Mouse (Mus musculus): ENCODE data around the gene Helz. TPM values are rescaled to one million over a fixed set of nuclear protein-coding genes. Genes with fewer than 3 reads are reported as not detected.
"Not testable (repeated sequence)": the region's sequence is repeated elsewhere in the genome, so short reads cannot be mapped to it uniquely, and the experiment has no call there.

Helz gene
- polyA plus RNA-seq, 1 experiment from 2014 or later = 22.9 TPM

GRCm38 (mm10) chr11:107568466-107568995, 20.8 kb downstream of the Helz start:
- H3K4me3 ChIP-seq (replicated peaks) = no peak overlapping the region
- H3K36me3 ChIP-seq = peaks cover 55% of the 10 kb centered on the region
- H3K27me3 ChIP-seq = no peaks in the 10 kb centered on the region
- H3K4me2 ChIP-seq = no peak overlapping the region
- H3K4me1 ChIP-seq = peaks cover 19% of the 10 kb centered on the region
- H3K9ac ChIP-seq = no peak overlapping the region
- H3K27ac ChIP-seq = no peak overlapping the region
- whole genome bisulfite sequencing = 97% methylated on average over 6 of the region's 6 CpGs
- no peak for ATAC-seq (replicated peaks; ENCODE audit: low FRiP score)
- no peaks in the 10 kb centered on the region for H3K9me3 ChIP-seq (replicated peaks)

GRCm38 (mm10) chr11:107570891-107571290, 23.2 kb downstream of the Helz start:
- Histone ChIP-seq H3K36me3 (peaks cover 63% of the 10 kb centered on the region), H3K4me1 (peaks cover 40% of the 10 kb centered on the region)
- ATAC-seq (replicated peaks; ENCODE audit: low FRiP score); H3K4me2 ChIP-seq; H3K27me3 ChIP-seq; H3K9me3 ChIP-seq (replicated peaks); H3K4me3 ChIP-seq (replicated peaks); H3K9ac ChIP-seq; H3K27ac ChIP-seq: not testable (repeated sequence)
- WGBS = 68% methylated on average over 8 of the region's 8 CpGs

GRCm38 (mm10) chr11:107571318-107571717, 23.6 kb downstream of the Helz start:
- 96% methylated on average over 2 of the region's 2 CpGs for WGBS
- Histone ChIP-seq H3K9ac (no peak overlapping the region), H3K4me1 (peaks cover 44% of the 10 kb centered on the region), H3K9me3 (replicated peaks) (no peaks in the 10 kb centered on the region), H3K4me3 (replicated peaks) (no peak overlapping the region), H3K27me3 (no peaks in the 10 kb centered on the region), H3K4me2 (no peak overlapping the region), H3K27ac (no peak overlapping the region), H3K36me3 (peaks cover 63% of the 10 kb centered on the region)
- no peak for ATAC-seq (replicated peaks; ENCODE audit: low FRiP score)

GRCm38 (mm10) chr11:107572551-107572950, 24.8 kb downstream of the Helz start:
- peaks cover 62% of the 10 kb centered on the region for H3K36me3 ChIP-seq
- 84% methylated on average over 3 of the region's 3 CpGs for WGBS
- no peak overlapping the region for H3K9ac ChIP-seq
- ATAC-seq (replicated peaks; ENCODE audit: low FRiP score) = no peak
- no peak overlapping the region for H3K4me2 ChIP-seq
- no peak overlapping the region for H3K4me3 ChIP-seq (replicated peaks)
- no peaks in the 10 kb centered on the region for H3K9me3 ChIP-seq (replicated peaks)
- peak overlapping the region; percentile 89 for H3K27ac ChIP-seq
- H3K4me1 ChIP-seq = peaks cover 57% of the 10 kb centered on the region
- no peaks in the 10 kb centered on the region for H3K27me3 ChIP-seq

GRCm38 (mm10) chr11:107573061-107573692, 25.4 kb downstream of the Helz start:
- no peak overlapping the region for H3K4me3 ChIP-seq (replicated peaks)
- no peaks in the 10 kb centered on the region for H3K27me3 ChIP-seq
- ATAC-seq (replicated peaks; ENCODE audit: low FRiP score) = peak; percentile 68
- H3K27ac ChIP-seq = peak overlapping the region; percentile 89
- no peaks in the 10 kb centered on the region for H3K9me3 ChIP-seq (replicated peaks)
- H3K9ac ChIP-seq = 0 out of 2 replicates have a peak overlapping the region, but pooled peaks have one; percentile 4
- 0 out of 2 replicates have a peak overlapping the region, but pooled peaks have one; percentile 12 for H3K4me2 ChIP-seq
- peaks cover 58% of the 10 kb centered on the region for H3K4me1 ChIP-seq
- H3K36me3 ChIP-seq = peaks cover 57% of the 10 kb centered on the region
- 33% methylated on average over 11 of the region's 11 CpGs for WGBS

GRCm38 (mm10) chr11:107573847-107574246, 26.1 kb downstream of the Helz start:
- Histone ChIP-seq H3K4me1 (peaks cover 60% of the 10 kb centered on the region), H3K4me3 (replicated peaks) (no peak overlapping the region), H3K27ac (peak overlapping the region; percentile 89), H3K9ac (0 out of 2 replicates have a peak overlapping the region, but pooled peaks have one; percentile 4), H3K9me3 (replicated peaks) (no peaks in the 10 kb centered on the region), H3K4me2 (no peak overlapping the region), H3K27me3 (no peaks in the 10 kb centered on the region), H3K36me3 (peaks cover 56% of the 10 kb centered on the region)
- WGBS = 43% methylated on average over 6 of the region's 6 CpGs
- peak; percentile 40; the same call in 1 of the 2 replicates for ATAC-seq (replicated peaks; ENCODE audit: low FRiP score)

GRCm38 (mm10) chr11:107574811-107575705, 27.3 kb downstream of the Helz start:
- Histone ChIP-seq H3K9ac (no peak overlapping the region), H3K4me1 (peaks cover 60% of the 10 kb centered on the region), H3K9me3 (replicated peaks) (no peaks in the 10 kb centered on the region), H3K4me2 (no peak overlapping the region), H3K27ac (peak overlapping the region; percentile 28), H3K4me3 (replicated peaks) (no peak overlapping the region), H3K27me3 (no peaks in the 10 kb centered on the region), H3K36me3 (peaks cover 59% of the 10 kb centered on the region)
- WGBS = 91% methylated on average over 20 of the region's 20 CpGs
- no peak for ATAC-seq (replicated peaks; ENCODE audit: low FRiP score)

- no peak overlapping the region for H3K9ac ChIP-seq
- H3K4me2 ChIP-seq = no peak overlapping the region
- 51% methylated on average over 7 of the region's 7 CpGs for WGBS
- H3K27me3 ChIP-seq = no peaks in the 10 kb centered on the region
- H3K27ac ChIP-seq = peak overlapping the region; percentile 78
- H3K4me1 ChIP-seq = peaks cover 60% of the 10 kb centered on the region
- peak; percentile 69 for ATAC-seq (replicated peaks; ENCODE audit: low FRiP score)
- H3K9me3 ChIP-seq (replicated peaks) = no peaks in the 10 kb centered on the region
- peaks cover 69% of the 10 kb centered on the region for H3K36me3 ChIP-seq
- no peak overlapping the region for H3K4me3 ChIP-seq (replicated peaks)
Measured at GRCm38 (mm10) chr11:107576186-107576585, 28.5 kb downstream of the Helz start.

- H3K4me2 ChIP-seq = no peak overlapping the region
- H3K4me3 ChIP-seq (replicated peaks) = no peak overlapping the region
- H3K27ac ChIP-seq = peak overlapping the region; percentile 78
- ATAC-seq (replicated peaks; ENCODE audit: low FRiP score) = no peak
- no peak overlapping the region for H3K9ac ChIP-seq
- H3K27me3 ChIP-seq = no peaks in the 10 kb centered on the region
- WGBS = 55% methylated on average over 8 of the region's 8 CpGs
- peaks cover 53% of the 10 kb centered on the region for H3K4me1 ChIP-seq
- no peaks in the 10 kb centered on the region for H3K9me3 ChIP-seq (replicated peaks)
- peaks cover 67% of the 10 kb centered on the region for H3K36me3 ChIP-seq
Measured at GRCm38 (mm10) chr11:107577400-107577799, 29.7 kb downstream of the Helz start.

GRCm38 (mm10) chr11:107578226-107578625, 30.5 kb downstream of the Helz start:
- WGBS = 56% methylated on average over 7 of the region's 7 CpGs
- no peak for ATAC-seq (replicated peaks; ENCODE audit: low FRiP score)
- Histone ChIP-seq H3K27me3 (no peaks in the 10 kb centered on the region), H3K4me2 (no peak overlapping the region), H3K9ac (no peak overlapping the region), H3K36me3 (peaks cover 66% of the 10 kb centered on the region), H3K4me1 (peaks cover 44% of the 10 kb centered on the region), H3K4me3 (replicated peaks) (no peak overlapping the region), H3K27ac (peak overlapping the region; percentile 78), H3K9me3 (replicated peaks) (no peaks in the 10 kb centered on the region)

- peaks cover 57% of the 10 kb centered on the region for H3K36me3 ChIP-seq
- H3K4me2 ChIP-seq = no peak overlapping the region
- no peaks in the 10 kb centered on the region for H3K27me3 ChIP-seq
- H3K9me3 ChIP-seq (replicated peaks) = no peaks in the 10 kb centered on the region
- no peak for ATAC-seq (replicated peaks; ENCODE audit: low FRiP score)
- no peak overlapping the region for H3K4me3 ChIP-seq (replicated peaks)
- no peak overlapping the region for H3K9ac ChIP-seq
- 92% methylated on average over 4 of the region's 4 CpGs for WGBS
- H3K27ac ChIP-seq = no peak overlapping the region
- peaks cover 37% of the 10 kb centered on the region for H3K4me1 ChIP-seq
Measured at GRCm38 (mm10) chr11:107580786-107581185, 33.1 kb downstream of the Helz start.

All from kidney, embryonic 15.5 days (tissue).